Mouse (Mus musculus) neural tube, embryonic 14.5 days (tissue): ENCODE results near the gene Spsb1. TPM values are rescaled to one million over a fixed set of nuclear protein-coding genes. Genes with fewer than 3 reads are reported as not detected.

Experiments used
- ATAC-seq: fragments of 200-750 bp; cut with Nextera tagmentation; 2 replicates; pipeline ENCODE4 v1.8.0; 2017; ENCODE audit warnings: low read depth, mild to moderate bottlenecking, moderate TSS enrichment, moderate library complexity
- H3K27ac ChIP-seq: fragments of 300-500 bp; sonication (generic); 2 replicates; pipeline ENCODE4 v1.5.1; 2014; ENCODE audit warnings: low read depth, mild to moderate bottlenecking, control low read depth, low read length, moderate library complexity, mixed read lengths
- H3K27me3 ChIP-seq: fragments of 300-500 bp; sonication (generic); 2 replicates; pipeline ENCODE4 v1.6.1; 2014; ENCODE audit warnings: low read length; ENCODE audit not compliant: control insufficient read depth, insufficient read depth
- H3K36me3 ChIP-seq: fragments of 300-500 bp; sonication (generic); 2 replicates; pipeline ENCODE4 v1.6.1; 2014; ENCODE audit warnings: low read length, mixed read lengths; ENCODE audit not compliant: control insufficient read depth, insufficient read depth
- H3K4me1 ChIP-seq: fragments of 300-500 bp; sonication (generic); 2 replicates; pipeline ENCODE4 v1.6.1; 2014; ENCODE audit warnings: low read length; ENCODE audit not compliant: control insufficient read depth, insufficient read depth
- H3K4me2 ChIP-seq: fragments of 300-500 bp; sonication (generic); 2 replicates; pipeline ENCODE4 v1.6.1; 2014; ENCODE audit warnings: mild to moderate bottlenecking, low read depth, low read length, control low read depth
- H3K4me3 ChIP-seq: fragments of 300-500 bp; sonication (generic); 2 replicates; pipeline ENCODE4 v1.5.1; 2014; ENCODE audit warnings: low read depth, low read length, control low read depth, mixed read lengths
- H3K9ac ChIP-seq: fragments of 300-500 bp; sonication (generic); replicated peaks from 2 replicates; pipeline ENCODE4 v1.6.1; 2014; ENCODE audit warnings: low read depth, mild to moderate bottlenecking, control low read depth, low read length, mixed read lengths
- H3K9me3 ChIP-seq: fragments of 300-500 bp; sonication (generic); 2 replicates; pipeline ENCODE4 v1.6.1; 2016; ENCODE audit warnings: low read length; ENCODE audit not compliant: control insufficient read depth
- WGBS: fragments of 180-500 bp; shearing (Covaris S2); extraction: QIAGEN DNeasy Blood & Tissue Kit; methylation state at CpG from one replicate; pipeline ENCODE4 v1.1.7; 2014; 5-methylcytosine and 5-hydroxymethylcytosine counted together
- polyA plus RNA-seq: library from polyadenylated mRNA; unstranded; fragments of >200 nt; fragmentation: Nextera tagmentation; extraction: Ambion mirVana; gene quantifications from 2 replicates; pipeline ENCODE4 v1.2.1, GENCODE M21; 2014

Spsb1 gene
- polyA plus RNA-seq, 1 experiment from 2014 or later: 5.9 TPM

GRCm38 (mm10) chr4:149850045-149850444 is 104.8 kb downstream of the Spsb1 start:
- Histone ChIP-seq H3K9ac (no peak overlapping the region), H3K27me3 (no peaks in the 10 kb centered on the region), H3K4me3 (no peak overlapping the region), H3K4me1 (peaks cover 12% of the 10 kb centered on the region), H3K27ac (no peak overlapping the region), H3K4me2 (no peak overlapping the region), H3K36me3 (no peaks in the 10 kb centered on the region), H3K9me3 (no peaks in the 10 kb centered on the region)
- 92% methylated on average over 7 of the region's 7 CpGs for WGBS
- no peak for ATAC-seq

GRCm38 (mm10) chr4:149849035-149849434 is 105.8 kb downstream of the Spsb1 start:
- Histone ChIP-seq H3K9ac (no peak overlapping the region), H3K4me2 (no peak overlapping the region), H3K4me3 (no peak overlapping the region), H3K9me3 (no peaks in the 10 kb centered on the region), H3K27ac (no peak overlapping the region), H3K27me3 (no peaks in the 10 kb centered on the region), H3K4me1 (0 out of 2 replicates have a peak, but pooled peaks cover 4% of the 10 kb centered on the region), H3K36me3 (no peaks in the 10 kb centered on the region)
- WGBS: 87% methylated on average over 5 of the region's 5 CpGs
- ATAC-seq: no peak

GRCm38 (mm10) chr4:149846861-149847631 is 107.8 kb downstream of the Spsb1 start:
- ATAC-seq: no peak
- no peak overlapping the region for H3K27ac ChIP-seq
- H3K4me2 ChIP-seq: no peak overlapping the region
- H3K4me3 ChIP-seq: no peak overlapping the region
- WGBS: 81% methylated on average over 22 of the region's 22 CpGs
- no peak overlapping the region for H3K9ac ChIP-seq
- H3K27me3 ChIP-seq: no peaks in the 10 kb centered on the region
- no peaks in the 10 kb centered on the region for H3K36me3 ChIP-seq
- no peaks in the 10 kb centered on the region for H3K9me3 ChIP-seq
- no peaks in the 10 kb centered on the region for H3K4me1 ChIP-seq

Other genes starting within 250 kb of the Spsb1 start
- 32.2 and 35.1 TPM in 2 replicates for gene Tmem201, start 217.0 kb downstream of the Spsb1 start, polyA plus RNA-seq
- gene Slc25a33, start 180.8 kb downstream of the Spsb1 start, polyA plus RNA-seq: 40.3 and 48.4 TPM in 2 replicates
- 2.0 and 3.3 TPM in 2 replicates for gene H6pd, start 54.0 kb upstream of the Spsb1 start, polyA plus RNA-seq
- 0.16 and 0.33 TPM in 2 replicates for gene Gpr157, start 132.3 kb upstream of the Spsb1 start, polyA plus RNA-seq
- gene Slc2a5, start 164.2 kb upstream of the Spsb1 start, polyA plus RNA-seq: 3.0 and 3.4 TPM in 2 replicates
- not detected in 2 replicates for gene Slc2a7, start 193.9 kb upstream of the Spsb1 start, polyA plus RNA-seq
- gene Car6, start 246.3 kb upstream of the Spsb1 start, polyA plus RNA-seq: not detected in 2 replicates